Mouse (Mus musculus) liver, adult 2 months (tissue): ENCODE data around the gene Sox30.

Experiments used
- CTCF ChIP-seq: fragments of 200-500 bp; IDR thresholded peaks from 2 replicates; pipeline ENCODE4 v1.5.1; 2011; ENCODE audit warnings: low read depth, low read length, control low read depth
- POLR2A ChIP-seq: fragments of 200-500 bp; IDR thresholded peaks from 2 replicates; pipeline ENCODE4 v1.6.1; 2011; ENCODE audit warnings: low read length, control low read depth; ENCODE audit not compliant: insufficient read depth; ENCODE audit errors: extremely low read depth

DNA sequence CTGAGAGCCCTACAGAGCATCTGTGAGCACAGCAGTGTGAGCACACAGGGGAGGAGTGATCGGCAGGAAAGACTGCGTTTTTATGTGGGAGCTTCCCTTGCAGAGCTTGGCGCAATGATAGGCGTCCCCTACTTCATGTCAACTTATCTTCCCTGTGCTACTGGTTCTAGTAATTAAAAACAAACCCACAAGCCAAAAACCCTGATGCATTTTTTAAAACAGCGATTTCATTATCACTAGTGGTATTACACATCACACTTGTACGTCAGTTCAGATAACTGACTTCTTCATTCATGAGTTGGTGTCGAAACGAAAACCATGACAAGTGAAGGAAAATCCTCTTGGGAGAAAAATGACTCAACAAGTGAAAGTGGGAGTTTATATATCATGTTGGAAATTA is 41.2 kb upstream of the Sox30 start:
- TF ChIP-seq POLR2A (no peak), CTCF (no peak)
